Mouse (Mus musculus) skeletal muscle tissue, adult 2 months (tissue): Measurements from ENCODE around the gene Nol10.

Experiments
- DNase-seq: peaks from one replicate; pipeline ENCODE4 v3.0.0-alpha.2; 2012; ENCODE audit warnings: low read depth, low spot score

Nol10 gene

GRCm38 (mm10) chr12:17362316-17362715, 14.1 kb downstream of the Nol10 start:
- DNase-seq, result no peak

- DNase-seq, result no peak
Observed at GRCm38 (mm10) chr12:17366981-17367380, 18.7 kb downstream of the Nol10 start.

GRCm38 (mm10) chr12:17369111-17369510, 20.9 kb downstream of the Nol10 start:
- no peak for DNase-seq

- no peak for DNase-seq
Observed at GRCm38 (mm10) chr12:17369551-17370325, 21.5 kb downstream of the Nol10 start.

- no peak for DNase-seq
Observed at GRCm38 (mm10) chr12:17371589-17372235, 23.5 kb downstream of the Nol10 start.

- DNase-seq, result no peak
Observed at GRCm38 (mm10) chr12:17372696-17373095, 24.4 kb downstream of the Nol10 start.

GRCm38 (mm10) chr12:17373470-17373975, 25.3 kb downstream of the Nol10 start:
- no peak for DNase-seq

- DNase-seq, result no peak
Observed at GRCm38 (mm10) chr12:17375243-17375642, 27.0 kb downstream of the Nol10 start.

GRCm38 (mm10) chr12:17376521-17376920, 28.3 kb downstream of the Nol10 start:
- no peak for DNase-seq

- DNase-seq, result no peak
Observed at GRCm38 (mm10) chr12:17380991-17381390, 32.7 kb downstream of the Nol10 start.

GRCm38 (mm10) chr12:17382759-17383158, 34.5 kb downstream of the Nol10 start:
- DNase-seq, result no peak

GRCm38 (mm10) chr12:17386896-17387295, 38.6 kb downstream of the Nol10 start:
- DNase-seq, result no peak

GRCm38 (mm10) chr12:17387332-17388135, 39.3 kb downstream of the Nol10 start:
- DNase-seq, result no peak

- DNase-seq, result no peak
Observed at GRCm38 (mm10) chr12:17388136-17388437, 39.8 kb downstream of the Nol10 start.

- no peak for DNase-seq
Observed at GRCm38 (mm10) chr12:17390036-17390435, 41.8 kb downstream of the Nol10 start.

- DNase-seq, result no peak
Observed at GRCm38 (mm10) chr12:17390510-17390909, 42.3 kb downstream of the Nol10 start.

GRCm38 (mm10) chr12:17393148-17393547, 44.9 kb downstream of the Nol10 start:
- no peak for DNase-seq

- no peak for DNase-seq
Observed at GRCm38 (mm10) chr12:17397150-17397549, 48.9 kb downstream of the Nol10 start.

- no peak for DNase-seq
Observed at GRCm38 (mm10) chr12:17401419-17401818, 53.2 kb downstream of the Nol10 start.

- DNase-seq, result no peak
Observed at GRCm38 (mm10) chr12:17402116-17402515, 53.9 kb downstream of the Nol10 start.

- DNase-seq, result no peak
Observed at GRCm38 (mm10) chr12:17403998-17404397, 55.7 kb downstream of the Nol10 start.

GRCm38 (mm10) chr12:17406825-17407224, 58.6 kb downstream of the Nol10 start:
- DNase-seq, result no peak
